ENCODE assay signal across 8 mouse cellular contexts in the genomic region with DNA sequence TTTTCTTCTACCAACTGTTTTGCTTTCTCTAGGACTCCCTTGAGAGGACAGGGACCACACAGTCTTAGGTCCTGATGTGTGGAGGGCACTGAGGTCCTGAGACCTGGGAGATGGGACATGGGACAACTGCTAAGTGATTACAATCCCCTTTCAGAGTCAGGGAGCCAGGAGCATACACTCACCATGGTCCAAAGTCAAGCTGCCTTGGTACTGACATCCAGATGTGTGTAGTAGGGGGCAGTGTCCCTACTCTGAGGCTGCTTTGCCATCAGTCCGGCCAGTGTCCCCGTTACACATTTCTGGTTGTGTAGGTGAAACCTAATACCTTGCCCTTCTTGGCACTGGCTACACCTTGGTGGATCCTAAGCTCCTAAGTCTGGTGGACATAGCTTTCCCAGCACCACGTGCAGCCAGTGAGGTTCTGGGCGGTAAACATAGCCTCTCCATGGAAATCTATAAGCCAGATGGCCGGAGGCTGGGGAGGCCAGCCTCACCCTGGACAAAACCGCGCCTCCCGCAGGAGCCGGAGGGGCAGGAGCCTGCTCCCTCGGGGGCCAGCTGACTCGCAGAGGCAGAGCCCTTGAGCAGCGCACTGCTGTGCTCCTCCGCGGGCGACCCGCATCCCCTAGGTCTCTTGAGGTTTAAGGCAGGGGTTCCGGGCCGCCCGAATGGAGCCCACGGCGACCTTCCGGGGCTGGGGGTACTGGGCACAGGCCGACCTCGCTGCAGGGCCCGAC. TPM values are rescaled to one million over a fixed set of nuclear protein-coding genes. Genes with fewer than 3 reads are reported as not detected.
DNase-seq lines count a peak whose midpoint lies in the region; ATAC-seq and TF ChIP-seq lines count a peak whose summit lies in the region.

No protein-coding gene starts in this region.

- no peaks in the 10 kb centered on the region for H3K9me3 ChIP-seq in forebrain, embryonic 12.5 days
- H3K9me3 ChIP-seq in hindbrain, embryonic 12.5 days (replicated peaks), result no peaks in the 10 kb centered on the region
- no peaks in the 10 kb centered on the region for H3K9me3 ChIP-seq in liver, postnatal 0 days (ENCODE audit: low read length)

- H3K4me3 ChIP-seq in thymus, adult 2 months (ENCODE audit: control insufficient read depth, insufficient read depth, low read length), result peak overlapping the region; percentile 84
- peak overlapping the region; percentile 90 for H3K4me3 ChIP-seq in bone marrow macrophage, adult 2 months (ENCODE audit: insufficient read depth, low read length)
- H3K4me3 ChIP-seq in forebrain, embryonic 12.5 days (replicated peaks), result peak overlapping the region; percentile 98
- peak overlapping the region; percentile 98 for H3K4me3 ChIP-seq in hindbrain, embryonic 12.5 days
- H3K4me3 ChIP-seq in liver, postnatal 0 days (ENCODE audit: low read depth, low read length), result peak overlapping the region; percentile 95

- H3K27me3 ChIP-seq in thymus, adult 2 months (ENCODE audit: control insufficient read depth, insufficient read depth, low read length), result no peaks in the 10 kb centered on the region
- H3K27me3 ChIP-seq in forebrain, embryonic 12.5 days, result no peaks in the 10 kb centered on the region
- no peaks in the 10 kb centered on the region for H3K27me3 ChIP-seq in hindbrain, embryonic 12.5 days
- 0 out of 2 replicates have a peak, but pooled peaks cover 2% of the 10 kb centered on the region for H3K27me3 ChIP-seq in liver, postnatal 0 days (ENCODE audit: insufficient read depth, low read length)

- H3K4me1 ChIP-seq in thymus, adult 2 months (replicated peaks; ENCODE audit: control insufficient read depth, insufficient read depth, low read length), result peaks cover 10% of the 10 kb centered on the region
- H3K4me1 ChIP-seq in bone marrow macrophage, adult 2 months (ENCODE audit: control insufficient read depth, insufficient read depth, low read length), result peaks cover 14% of the 10 kb centered on the region
- peaks cover 19% of the 10 kb centered on the region for H3K4me1 ChIP-seq in forebrain, embryonic 12.5 days
- H3K4me1 ChIP-seq in hindbrain, embryonic 12.5 days, result peaks cover 18% of the 10 kb centered on the region
- H3K4me1 ChIP-seq in liver, postnatal 0 days (ENCODE audit: insufficient read depth), result peaks cover 11% of the 10 kb centered on the region

- no peak for DNase-seq in thymus, adult 2 months
- DNase-seq in thymus, postnatal 36 days, result no peak
- DNase-seq in liver, postnatal 0 days, result peak; percentile 48
- peak; percentile 27 for DNase-seq in retina, postnatal 7 days (ENCODE audit: low read depth, low spot score)
- no peak for DNase-seq in yolk sac, embryonic 10.5 days (ENCODE audit: low spot score)

- H3K36me3 ChIP-seq in thymus, adult 2 months (ENCODE audit: control insufficient read depth, insufficient read depth, low read length), result no peaks in the 10 kb centered on the region
- peaks cover 38% of the 10 kb centered on the region for H3K36me3 ChIP-seq in forebrain, embryonic 12.5 days (replicated peaks)
- peaks cover 28% of the 10 kb centered on the region for H3K36me3 ChIP-seq in hindbrain, embryonic 12.5 days
- peaks cover 6% of the 10 kb centered on the region for H3K36me3 ChIP-seq in liver, postnatal 0 days (replicated peaks; ENCODE audit: insufficient read depth, low read length)

- TF ChIP-seq EP300 in liver, postnatal 0 days (IDR thresholded peaks at IDR 0.05; ENCODE audit: low read depth), result no peak

- peak overlapping the region; percentile 94 for H3K4me2 ChIP-seq in forebrain, embryonic 12.5 days
- H3K4me2 ChIP-seq in hindbrain, embryonic 12.5 days (replicated peaks), result peak overlapping the region; percentile 87
- peak overlapping the region; percentile 100 for H3K4me2 ChIP-seq in liver, postnatal 0 days (ENCODE audit: low read depth, low read length)

- peak overlapping the region; percentile 94 for H3K9ac ChIP-seq in forebrain, embryonic 12.5 days
- peak overlapping the region; percentile 97 for H3K9ac ChIP-seq in hindbrain, embryonic 12.5 days
- H3K9ac ChIP-seq in liver, postnatal 0 days (replicated peaks), result peak overlapping the region; percentile 83

- 1% methylated on average over 25 of the region's 25 CpGs for WGBS in thymus, adult 2 months
- WGBS in forebrain, embryonic 12.5 days, result under 1% methylated on average over 25 of the region's 25 CpGs
- WGBS in hindbrain, embryonic 12.5 days, result under 1% methylated on average over 25 of the region's 25 CpGs
- 1% methylated on average over 25 of the region's 25 CpGs for WGBS in liver, postnatal 0 days (ENCODE audit: insufficient replicate concordance)

- ATAC-seq in forebrain, embryonic 12.5 days (ENCODE audit: low FRiP score), result peak; percentile 33
- peak; percentile 41 for ATAC-seq in hindbrain, embryonic 12.5 days (ENCODE audit: low FRiP score)
- peak; percentile 58 for ATAC-seq in liver, postnatal 0 days

- TF ChIP-seq CTCF in thymus, adult 2 months (IDR thresholded peaks at IDR 0.05; ENCODE audit: borderline replicate concordance, control insufficient read depth, extremely low read depth, insufficient read depth, low read length, poor library complexity), result no peak
- TF ChIP-seq CTCF in bone marrow macrophage, adult 2 months (IDR thresholded peaks at IDR 0.05; ENCODE audit: low read depth, low read length), result no peak
- no peak for TF ChIP-seq CTCF in liver, postnatal 0 days (IDR thresholded peaks at IDR 0.05; ENCODE audit: low read depth)

- H3K27ac ChIP-seq in thymus, adult 2 months (ENCODE audit: control insufficient read depth, insufficient read depth, low read length), result no peak overlapping the region
- no peak overlapping the region for H3K27ac ChIP-seq in bone marrow macrophage, adult 2 months (ENCODE audit: insufficient read depth, low read depth, low read length)
- peak overlapping the region; percentile 89 for H3K27ac ChIP-seq in forebrain, embryonic 12.5 days
- H3K27ac ChIP-seq in hindbrain, embryonic 12.5 days, result peak overlapping the region; percentile 87
- no peak overlapping the region for H3K27ac ChIP-seq in liver, postnatal 0 days (ENCODE audit: low read depth)

- TF ChIP-seq POLR2A in thymus, adult 2 months (IDR thresholded peaks at IDR 0.05; ENCODE audit: control insufficient read depth, extremely low read depth, insufficient read depth, low read length, poor library complexity), result no peak
- TF ChIP-seq POLR2A in bone marrow macrophage, adult 2 months (IDR thresholded peaks at IDR 0.05; ENCODE audit: borderline replicate concordance, low read depth, low read length), result no peak

RNA-seq across cellular contexts. Expression of gene Cep131, which starts 0.6 kb away (rescaled TPM):
- polyA plus RNA-seq in thymus, adult 2 months (2012; rRNA removed), result 10.8 and 12.4 TPM in 2 replicates
- polyA plus RNA-seq in bone marrow macrophage, adult 2 months (2012; ENCODE audit: insufficient read depth, insufficient read length, missing spikeins), result 13.5 and 13.8 TPM in 2 replicates
- polyA plus RNA-seq in forebrain, embryonic 12.5 days (2016; fragmentation: Nextera tagmentation; extraction: Ambion mirVana), result 48.2 and 51.0 TPM in 2 replicates
- polyA plus RNA-seq in hindbrain, embryonic 12.5 days (2016; fragmentation: Nextera tagmentation; extraction: Ambion mirVana), result 39.5 and 47.3 TPM in 2 replicates
- polyA plus RNA-seq in liver, postnatal 0 days (2015; fragmentation: Nextera tagmentation; extraction: Ambion mirVana), result 3.1 and 3.9 TPM in 2 replicates

RNA-seq across cellular contexts. Expression of gene Tepsin, which starts 12.5 kb away (rescaled TPM):
- 95.3 and 103 TPM in 2 replicates for polyA plus RNA-seq in thymus, adult 2 months (2012; rRNA removed)
- 20.2 and 21.8 TPM in 2 replicates for polyA plus RNA-seq in bone marrow macrophage, adult 2 months (2012; ENCODE audit: insufficient read depth, insufficient read length, missing spikeins)
- polyA plus RNA-seq in forebrain, embryonic 12.5 days (2016; fragmentation: Nextera tagmentation; extraction: Ambion mirVana), result 17.3 and 20.9 TPM in 2 replicates
- polyA plus RNA-seq in hindbrain, embryonic 12.5 days (2016; fragmentation: Nextera tagmentation; extraction: Ambion mirVana), result 17.3 and 22.0 TPM in 2 replicates
- polyA plus RNA-seq in liver, postnatal 0 days (2015; fragmentation: Nextera tagmentation; extraction: Ambion mirVana), result 3.8 and 4.2 TPM in 2 replicates

RNA-seq across cellular contexts. Expression of gene Ndufaf8, which starts 12.7 kb away (rescaled TPM):
- 33.0 and 47.7 TPM in 2 replicates for polyA plus RNA-seq in thymus, adult 2 months (2012; rRNA removed)
- polyA plus RNA-seq in bone marrow macrophage, adult 2 months (2012; ENCODE audit: insufficient read depth, insufficient read length, missing spikeins), result 21.1 and 37.7 TPM in 2 replicates
- polyA plus RNA-seq in forebrain, embryonic 12.5 days (2016; fragmentation: Nextera tagmentation; extraction: Ambion mirVana), result 52.5 and 62.0 TPM in 2 replicates
- 45.8 and 52.7 TPM in 2 replicates for polyA plus RNA-seq in hindbrain, embryonic 12.5 days (2016; fragmentation: Nextera tagmentation; extraction: Ambion mirVana)
- polyA plus RNA-seq in liver, postnatal 0 days (2015; fragmentation: Nextera tagmentation; extraction: Ambion mirVana), result 63.4 and 65.4 TPM in 2 replicates

RNA-seq across cellular contexts. Expression of gene Aatk, which starts 39.1 kb away (rescaled TPM):
- 4.4 and 4.7 TPM in 2 replicates for polyA plus RNA-seq in thymus, adult 2 months (2012; rRNA removed)
- 9.5 and 9.9 TPM in 2 replicates for polyA plus RNA-seq in bone marrow macrophage, adult 2 months (2012; ENCODE audit: insufficient read depth, insufficient read length, missing spikeins)
- polyA plus RNA-seq in forebrain, embryonic 12.5 days (2016; fragmentation: Nextera tagmentation; extraction: Ambion mirVana), result 6.1 and 7.6 TPM in 2 replicates
- 12.6 and 13.5 TPM in 2 replicates for polyA plus RNA-seq in hindbrain, embryonic 12.5 days (2016; fragmentation: Nextera tagmentation; extraction: Ambion mirVana)
- 0.72 and 0.89 TPM in 2 replicates for polyA plus RNA-seq in liver, postnatal 0 days (2015; fragmentation: Nextera tagmentation; extraction: Ambion mirVana)

Comparison
In these comparisons a context has a peak if more than half of its experiments do, and no peak if none do; other contexts are left out.
1. DNase-seq: peak in liver, postnatal 0 days (single experiment) and retina, postnatal 7 days (single experiment); none in thymus, adult 2 months (single experiment), thymus, postnatal 36 days (0 of 2) and yolk sac, embryonic 10.5 days (single experiment).
2. H3K27ac ChIP-seq: peak in forebrain, embryonic 12.5 days (single experiment) and hindbrain, embryonic 12.5 days (single experiment); none in thymus, adult 2 months (single experiment), bone marrow macrophage, adult 2 months (single experiment) and liver, postnatal 0 days (single experiment).
3. Peak in every context shown above with its lines, with median percentiles within 50 percentile points of each other: H3K4me3 ChIP-seq, ATAC-seq, H3K4me2 ChIP-seq and H3K9ac ChIP-seq.